Mouse (Mus musculus) liver, embryonic 13.5 days (tissue): ENCODE measurements around the gene Cpvl. TPM values are rescaled to one million over a fixed set of nuclear protein-coding genes. Genes with fewer than 3 reads are reported as not detected.

ENCODE experiments used
- ATAC-seq: fragments of 200-750 bp; cut with Nextera tagmentation; 2 replicates; pipeline ENCODE4 v1.8.0; 2017; ENCODE audit warnings: low read depth, mild to moderate bottlenecking, moderate number of reproducible peaks, moderate library complexity
- DNase-seq: peaks from one replicate; pipeline ENCODE4 v3.0.0; 2022
- H3K27ac ChIP-seq: fragments of 300-500 bp; sonication (generic); 2 replicates; pipeline ENCODE4 v1.5.1; 2015; ENCODE audit warnings: moderate library complexity, mild to moderate bottlenecking, inconsistent platforms
- H3K27me3 ChIP-seq: fragments of 300-500 bp; sonication (generic); 2 replicates; pipeline ENCODE4 v1.6.1; 2015; ENCODE audit warnings: mild to moderate bottlenecking, inconsistent platforms
- H3K36me3 ChIP-seq: fragments of 300-500 bp; sonication (generic); 2 replicates; pipeline ENCODE4 v1.6.1; 2015; ENCODE audit warnings: mild to moderate bottlenecking, inconsistent platforms
- H3K4me1 ChIP-seq: fragments of 300-500 bp; sonication (generic); replicated peaks from 2 replicates; pipeline ENCODE4 v1.6.1; 2015; ENCODE audit warnings: inconsistent platforms
- H3K4me2 ChIP-seq: fragments of 300-500 bp; sonication (generic); 2 replicates; pipeline ENCODE4 v1.6.1; 2015; ENCODE audit warnings: inconsistent platforms, mild to moderate bottlenecking, moderate library complexity
- H3K4me3 ChIP-seq: fragments of 300-500 bp; sonication (generic); replicated peaks from 2 replicates; pipeline ENCODE4 v1.5.1; 2015; ENCODE audit warnings: mild to moderate bottlenecking, inconsistent platforms
- H3K9ac ChIP-seq: fragments of 300-500 bp; sonication (generic); 2 replicates; pipeline ENCODE4 v1.6.1; 2015; ENCODE audit warnings: mild to moderate bottlenecking, inconsistent platforms
- H3K9me3 ChIP-seq: fragments of 300-500 bp; sonication (generic); replicated peaks from 2 replicates; pipeline ENCODE4 v1.6.1; 2016; ENCODE audit warnings: inconsistent platforms
- WGBS: fragments of 180-500 bp; shearing (Covaris S2); methylation state at CpG from one replicate; pipeline ENCODE4 v1.1.7; 2015; ENCODE audit not compliant: insufficient replicate concordance; 5-methylcytosine and 5-hydroxymethylcytosine counted together
- polyA plus RNA-seq: library from polyadenylated mRNA; unstranded; fragments of >200 nt; fragmentation: Nextera tagmentation; extraction: Ambion mirVana; gene quantifications from 2 replicates; pipeline ENCODE4 v1.2.1, GENCODE M21; 2015

Cpvl gene
- polyA plus RNA-seq, 1 experiment from 2014 or later = not detected

- 60% methylated on average over 2 of the region's 2 CpGs for WGBS
- H3K27ac ChIP-seq = no peak overlapping the region
- H3K4me1 ChIP-seq = no peaks in the 10 kb centered on the region
- H3K9ac ChIP-seq = no peak overlapping the region
- H3K9me3 ChIP-seq = no peaks in the 10 kb centered on the region
- no peak overlapping the region for H3K4me3 ChIP-seq
- ATAC-seq (no peak), DNase-seq (no peak)
- H3K36me3 ChIP-seq = no peaks in the 10 kb centered on the region
- no peaks in the 10 kb centered on the region for H3K27me3 ChIP-seq
- H3K4me2 ChIP-seq = no peak overlapping the region
Measured at GRCm38 (mm10) chr6:53854226-53854625, 124.2 kb downstream of the Cpvl start.

GRCm38 (mm10) chr6:53853546-53853945 is 124.9 kb downstream of the Cpvl start:
- no peak for DNase-seq
- Histone ChIP-seq H3K4me1 (no peaks in the 10 kb centered on the region), H3K36me3 (no peaks in the 10 kb centered on the region), H3K4me2 (no peak overlapping the region), H3K4me3 (no peak overlapping the region), H3K9ac (no peak overlapping the region), H3K27me3 (no peaks in the 10 kb centered on the region), H3K9me3 (no peaks in the 10 kb centered on the region), H3K27ac (no peak overlapping the region)
- no peak for ATAC-seq
- WGBS = 57% methylated on average over 3 of the region's 3 CpGs

DNA sequence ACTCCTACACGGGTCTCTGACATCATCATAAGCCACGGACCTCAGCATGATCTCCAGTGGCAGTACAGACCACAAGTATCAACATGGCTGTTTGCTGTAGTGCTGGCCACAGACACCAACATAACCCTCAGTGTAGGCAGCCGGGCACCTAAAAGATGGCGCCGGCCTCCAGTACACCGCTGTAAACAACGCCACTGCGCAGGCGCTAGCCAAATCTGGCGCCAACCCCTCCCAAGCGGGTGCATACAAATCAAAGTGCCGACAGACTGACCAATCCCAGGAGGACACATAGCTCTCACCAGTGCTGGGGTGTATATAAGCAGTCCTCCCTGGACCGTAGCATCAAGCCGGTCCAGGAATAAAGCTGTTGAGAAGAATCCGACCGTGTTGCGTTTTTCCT is 133.8 kb downstream of the Cpvl start:
- Histone ChIP-seq H3K4me1 (no peaks in the 10 kb centered on the region), H3K36me3 (no peaks in the 10 kb centered on the region), H3K4me3 (no peak overlapping the region), H3K9me3 (no peaks in the 10 kb centered on the region), H3K9ac (no peak overlapping the region), H3K4me2 (no peak overlapping the region), H3K27me3 (no peaks in the 10 kb centered on the region), H3K27ac (no peak overlapping the region)
- no peak for DNase-seq
- ATAC-seq = no peak
- WGBS = 82% methylated on average over 17 of the region's 17 CpGs

DNA sequence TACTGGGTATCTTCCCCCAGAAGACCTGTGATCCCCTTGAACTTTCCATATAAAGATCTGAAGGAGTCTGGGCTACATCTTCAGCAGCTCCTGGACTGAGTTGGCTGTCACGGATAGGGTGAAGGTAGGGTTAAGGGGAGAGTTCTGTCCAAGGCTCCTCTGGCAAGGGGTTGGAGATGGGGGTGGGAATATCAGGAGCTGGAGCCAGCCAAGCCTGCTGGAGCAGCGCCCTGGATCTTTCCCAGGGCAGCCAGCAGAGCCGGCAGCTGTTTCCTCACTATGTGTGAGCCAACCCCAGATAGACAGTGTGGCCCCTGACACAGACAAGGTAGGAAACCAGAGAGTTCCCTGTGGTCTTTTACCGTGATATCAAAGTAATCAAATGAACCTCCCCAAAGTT is 153.3 kb downstream of the Cpvl start:
- H3K4me3 ChIP-seq = no peak overlapping the region
- no peak overlapping the region for H3K4me2 ChIP-seq
- no peaks in the 10 kb centered on the region for H3K36me3 ChIP-seq
- DNase-seq (no peak), ATAC-seq (no peak)
- 41% methylated on average over 4 of the region's 4 CpGs for WGBS
- no peak overlapping the region for H3K9ac ChIP-seq
- H3K9me3 ChIP-seq = no peaks in the 10 kb centered on the region
- H3K27ac ChIP-seq = no peak overlapping the region
- peaks cover 48% of the 10 kb centered on the region for H3K27me3 ChIP-seq
- H3K4me1 ChIP-seq = no peaks in the 10 kb centered on the region

Other genes starting within 250 kb of the Cpvl start
- 0.50 and 0.59 TPM in 2 replicates for gene Tril, start 157.8 kb downstream of the Cpvl start, polyA plus RNA-seq
- gene Chn2, start 60.9 kb upstream of the Cpvl start, polyA plus RNA-seq = 3.3 and 3.8 TPM in 2 replicates